Mouse (Mus musculus): ENCODE measurements at regions not wholly inside any gene's neighbourhood (a gene's known extent, or its start where the extent isn't known, plus 50 kb on each side); places are given as distances from the start of the nearest gene placed in this dataset.

GRCm38 (mm10) chr13:97453090-97453430 is 212.2 kb downstream of the Enc1 start:
- DNase-seq (ENCODE audit: inconsistent ontology term): no peak

- DNase-seq (ENCODE audit: inconsistent ontology term): no peak
Measured at GRCm38 (mm10) chr13:97452386-97453089, 211.6 kb downstream of the Enc1 start.

DNA sequence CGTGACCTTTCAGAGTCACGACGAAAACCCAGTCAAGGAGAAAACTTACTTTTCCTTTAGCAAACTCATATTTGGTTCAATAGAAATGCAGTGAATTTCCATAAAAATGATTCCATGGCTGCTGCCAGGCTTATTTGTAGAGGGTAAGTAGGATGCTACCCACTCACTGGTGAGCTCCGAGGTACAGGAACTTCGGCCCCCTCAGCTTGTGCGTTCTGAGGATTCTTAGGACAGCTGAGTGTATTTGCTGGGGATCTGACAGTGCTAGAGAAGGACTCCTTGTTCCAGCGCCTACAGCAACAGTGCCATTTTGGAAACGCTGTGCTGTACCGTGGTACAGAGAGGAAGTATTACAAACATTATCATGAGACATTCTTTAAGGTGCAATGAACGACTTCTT is 210.4 kb downstream of the Enc1 start:
- DNase-seq (ENCODE audit: inconsistent ontology term): no peak

- DNase-seq (ENCODE audit: inconsistent ontology term): no peak
Measured at GRCm38 (mm10) chr13:97448123-97448522, 207.2 kb downstream of the Enc1 start.

- peak; percentile 44 for DNase-seq (ENCODE audit: inconsistent ontology term)
Measured at GRCm38 (mm10) chr13:97443731-97444428, 203.0 kb downstream of the Enc1 start.

DNA sequence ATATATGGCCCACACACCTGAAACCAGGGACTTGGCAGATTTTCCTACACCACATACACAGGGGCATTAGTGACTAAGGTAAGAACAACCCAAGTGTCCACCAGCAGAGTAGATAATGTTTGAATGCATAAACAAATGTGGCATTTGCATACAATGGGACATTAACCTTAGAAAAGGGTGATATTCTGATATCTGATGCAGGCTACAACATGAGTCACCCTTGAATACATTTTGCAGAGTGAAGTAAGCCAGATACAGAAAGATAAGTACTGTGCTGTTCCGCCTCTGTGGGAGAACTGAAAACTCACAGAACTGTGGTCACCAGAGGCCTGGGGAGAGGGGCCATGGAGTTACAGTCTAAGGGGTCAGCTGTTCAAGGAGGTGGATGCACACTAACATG is 201.9 kb downstream of the Enc1 start:
- no peak for DNase-seq (ENCODE audit: inconsistent ontology term)

- DNase-seq (ENCODE audit: inconsistent ontology term): no peak
Measured at GRCm38 (mm10) chr13:97442283-97442682, 201.4 kb downstream of the Enc1 start.

- DNase-seq (ENCODE audit: inconsistent ontology term): no peak
Measured at GRCm38 (mm10) chr13:97441803-97442202, 200.9 kb downstream of the Enc1 start.

DNA sequence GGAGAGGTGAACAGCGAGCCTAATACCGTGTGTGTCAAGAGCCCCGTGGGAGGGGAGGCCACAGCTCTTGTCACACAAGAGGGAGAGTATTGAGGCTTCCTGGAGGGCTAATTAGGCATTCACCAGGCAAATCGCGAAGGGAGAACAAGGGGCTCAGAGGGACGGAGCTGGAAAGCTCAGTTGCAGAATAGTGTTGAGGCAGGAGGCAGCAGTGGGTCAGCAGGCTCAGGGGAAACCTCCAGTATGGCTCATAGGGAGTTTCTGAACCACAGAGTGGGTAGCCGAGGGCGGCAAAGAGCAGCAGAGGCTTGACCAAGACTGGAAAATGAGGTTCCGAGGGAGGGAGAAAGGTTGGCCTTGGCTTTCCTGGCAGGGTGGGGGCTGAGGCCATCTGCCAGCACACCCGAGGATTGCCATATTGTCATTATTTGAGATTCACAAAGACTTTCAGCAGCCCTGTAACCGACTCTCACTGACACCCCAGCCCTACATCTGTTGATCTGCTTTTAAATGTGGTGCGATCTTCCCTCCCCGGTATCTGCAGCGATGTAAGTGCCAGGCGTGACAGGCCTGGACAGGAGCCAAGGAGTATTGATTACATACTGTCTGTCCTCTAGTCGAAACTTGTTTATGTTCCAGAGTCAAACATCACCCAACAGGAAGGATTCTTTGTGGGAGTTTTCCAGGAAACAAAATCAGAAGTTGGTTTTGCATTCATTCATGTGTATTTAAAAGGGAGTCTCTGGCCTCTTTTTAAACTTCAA is 198.5 kb downstream of the Enc1 start:
- no peak for DNase-seq (ENCODE audit: inconsistent ontology term)

GRCm38 (mm10) chr13:97438692-97439091 is 197.8 kb downstream of the Enc1 start:
- DNase-seq (ENCODE audit: inconsistent ontology term): no peak

DNA sequence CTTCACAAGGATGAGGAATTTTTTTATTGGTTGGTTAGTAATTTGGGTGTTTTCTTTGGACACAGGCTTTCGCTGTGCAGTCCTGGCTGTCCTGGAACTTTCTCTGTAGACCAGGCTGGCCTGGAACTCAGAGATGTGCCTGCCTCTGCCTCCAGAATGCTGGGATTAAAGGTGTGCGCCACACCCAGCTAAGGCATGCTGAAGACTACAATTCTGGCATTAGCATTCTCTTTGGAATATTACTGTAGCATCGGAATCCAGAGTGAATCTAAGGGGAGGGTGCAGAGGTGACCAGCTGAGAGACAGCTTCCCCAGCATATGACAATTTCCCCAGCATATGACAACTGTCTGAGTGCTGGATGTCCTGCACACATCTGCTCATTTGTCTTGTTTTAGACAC is 197.4 kb downstream of the Enc1 start:
- no peak for DNase-seq (ENCODE audit: inconsistent ontology term)

GRCm38 (mm10) chr13:97436719-97437350 is 195.9 kb downstream of the Enc1 start:
- DNase-seq (ENCODE audit: inconsistent ontology term): no peak

DNA sequence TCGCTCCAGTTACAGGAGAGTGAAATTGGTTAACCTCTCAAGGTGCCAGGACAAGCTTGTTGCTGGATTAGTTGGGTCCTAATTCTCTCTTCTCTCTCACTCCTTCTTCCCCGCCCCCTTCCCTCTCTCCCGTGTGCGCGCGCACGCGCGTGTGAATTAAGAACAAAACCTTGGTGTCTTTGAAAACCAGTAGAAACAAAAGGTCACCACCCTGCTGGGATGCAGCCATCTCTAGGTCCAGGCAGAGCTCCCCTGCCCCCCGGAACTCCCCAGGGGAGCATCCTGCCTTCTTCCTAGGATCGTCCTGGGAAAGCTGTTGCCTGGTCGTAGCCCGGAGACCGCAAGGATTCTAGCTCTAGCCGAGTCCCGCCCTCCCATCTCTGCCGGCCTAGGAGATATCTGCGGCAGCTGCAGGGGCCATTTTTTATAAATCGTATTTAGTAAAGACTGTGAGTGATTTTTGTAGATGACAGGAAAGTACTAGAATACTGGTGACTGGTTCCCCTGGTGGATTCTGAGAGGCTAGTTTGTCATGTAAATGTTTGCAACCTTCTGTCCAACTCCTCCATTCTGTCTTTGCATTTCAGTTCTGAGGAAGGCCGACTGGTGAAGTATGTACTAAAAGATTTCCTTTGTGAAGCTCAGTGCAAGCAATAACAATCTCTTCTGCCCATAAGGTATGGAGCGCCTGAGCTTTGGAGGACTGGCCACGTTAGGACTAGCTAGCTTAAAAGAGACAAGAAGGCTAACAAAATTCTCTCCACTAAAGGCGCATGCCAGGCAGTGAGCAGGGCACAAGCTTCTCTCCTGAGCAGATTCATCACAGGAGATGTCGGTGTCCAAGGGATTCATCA is 195.2 kb downstream of the Enc1 start:
- peak; percentile 79 for DNase-seq (ENCODE audit: inconsistent ontology term)

DNA sequence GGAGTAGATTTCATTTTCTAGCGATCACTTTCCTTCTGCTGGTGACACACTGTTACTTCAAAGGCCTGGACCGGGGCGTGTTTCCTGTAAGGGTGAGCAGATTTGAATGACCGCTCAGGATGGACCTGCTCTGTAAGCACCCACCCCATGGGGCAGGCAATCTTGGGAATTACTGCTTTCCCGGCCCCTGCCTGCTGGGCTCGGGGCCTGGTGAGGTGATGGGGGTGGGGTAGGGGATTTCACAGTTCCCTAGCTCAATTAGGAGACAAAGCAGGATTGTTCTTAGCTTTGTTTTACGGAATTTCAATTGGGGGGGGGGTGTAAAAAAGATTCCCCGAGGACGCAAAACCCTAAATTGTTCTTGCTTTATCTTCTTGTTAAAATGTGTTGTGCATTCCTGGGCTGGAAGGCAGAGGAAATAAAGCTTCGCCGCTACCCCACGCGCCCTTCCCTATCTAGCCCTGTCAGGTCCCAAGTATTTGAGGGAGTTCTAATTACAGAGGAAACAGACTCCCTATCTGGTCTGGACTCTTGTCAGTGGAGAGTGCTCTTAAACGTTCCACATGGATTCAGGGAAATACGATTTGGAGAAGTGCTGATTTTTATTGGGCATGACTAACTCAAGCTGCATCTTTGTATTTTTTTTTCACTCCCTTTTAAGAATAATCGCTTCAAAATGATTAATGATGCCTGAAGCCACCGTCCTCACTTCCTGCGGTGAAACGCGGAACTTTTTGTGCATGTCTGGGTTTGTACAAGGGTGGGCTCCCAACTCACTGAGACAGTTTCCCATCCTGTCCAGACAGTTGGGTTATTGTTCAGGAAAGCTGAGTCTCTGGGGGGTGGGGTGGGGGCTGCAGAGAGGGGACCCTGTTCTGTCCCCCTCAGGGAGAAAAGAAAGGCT is 194.3 kb downstream of the Enc1 start:
- peak; percentile 65 for DNase-seq (ENCODE audit: inconsistent ontology term)

GRCm38 (mm10) chr13:97434167-97434566 is 193.3 kb downstream of the Enc1 start:
- no peak for DNase-seq (ENCODE audit: inconsistent ontology term)

DNA sequence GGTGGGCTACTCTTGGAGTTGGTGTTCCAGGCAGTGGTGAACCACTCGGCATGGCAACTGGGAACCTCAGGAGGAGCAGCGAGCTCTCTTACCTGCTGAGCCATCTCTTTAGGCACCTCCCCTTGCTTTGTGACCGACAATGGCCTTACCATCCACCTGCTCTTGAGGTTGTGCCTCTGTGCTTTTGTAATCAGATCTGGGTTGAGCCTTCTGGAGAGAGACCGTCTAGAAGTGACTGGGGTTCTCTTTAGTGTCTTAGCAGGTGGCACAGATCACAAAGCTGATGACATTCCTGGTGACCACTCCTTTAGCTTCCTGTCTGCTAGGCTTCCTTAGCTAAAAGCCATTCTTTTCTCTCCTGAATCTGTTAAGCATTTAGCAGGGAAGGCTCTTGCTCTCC is 191.7 kb downstream of the Enc1 start:
- no peak for DNase-seq (ENCODE audit: inconsistent ontology term)

GRCm38 (mm10) chr13:97430885-97431284 is 190.0 kb downstream of the Enc1 start:
- no peak for DNase-seq (ENCODE audit: inconsistent ontology term)

DNA sequence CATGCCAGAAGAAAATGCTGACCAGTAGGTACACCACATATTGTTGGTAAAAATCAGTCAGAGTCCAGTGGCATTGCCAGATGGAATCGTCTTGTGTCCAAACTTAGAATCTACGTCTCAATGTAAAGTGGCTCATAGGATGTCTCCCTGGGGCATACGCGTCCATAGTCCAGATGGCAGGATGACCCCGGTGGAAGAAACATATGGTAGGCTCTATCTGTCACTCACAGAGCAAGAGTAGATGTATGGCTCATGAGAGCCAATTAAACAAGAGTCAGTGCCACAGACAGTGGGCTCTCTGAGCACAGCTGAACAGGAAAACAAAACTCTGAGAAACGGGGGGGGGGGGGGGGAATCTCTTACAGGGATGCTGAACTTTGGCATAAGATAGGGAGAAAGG is 187.3 kb downstream of the Enc1 start:
- no peak for DNase-seq (ENCODE audit: inconsistent ontology term)

- no peak for DNase-seq (ENCODE audit: inconsistent ontology term)
Measured at GRCm38 (mm10) chr13:97427537-97427936, 186.6 kb downstream of the Enc1 start.

DNA sequence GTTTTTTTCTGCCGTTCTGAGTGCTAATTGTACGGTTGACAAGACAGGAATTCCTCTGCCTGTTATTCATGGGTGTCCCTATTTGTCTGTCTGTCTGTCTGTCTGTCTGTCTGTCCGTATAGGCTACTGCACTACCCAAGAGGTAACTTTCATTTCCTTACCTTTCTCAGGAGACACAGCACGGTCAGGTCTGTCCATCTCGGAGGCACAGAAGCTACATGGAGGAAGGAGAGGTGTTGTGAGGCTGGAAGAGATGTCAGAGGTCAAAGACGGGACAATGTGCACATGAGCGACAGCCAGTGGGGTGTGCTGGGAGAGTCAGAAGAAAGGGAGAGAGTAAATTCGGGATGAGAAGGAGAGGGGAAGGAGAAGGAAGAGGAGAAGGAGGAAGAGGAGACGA is 184.8 kb downstream of the Enc1 start:
- DNase-seq (ENCODE audit: inconsistent ontology term): no peak

Measured in Muller cell, postnatal 12 days (primary cell).